Mouse (Mus musculus): ENCODE measurements around the gene Mrgpra2a.
"Not testable (repeated sequence)": the region's sequence is repeated elsewhere in the genome, so short reads cannot be mapped to it uniquely, and the experiment has no call there.

GRCm38 (mm10) chr7:47489438-47489837 lies 37.5 kb upstream of the Mrgpra2a start:
- not testable (repeated sequence) for TF ChIP-seq CTCF (IDR thresholded peaks at IDR 0.05; ENCODE audit: extremely low read depth, insufficient read depth, insufficient read length, insufficient replicate concordance); POLR2A (IDR thresholded peaks at IDR 0.05; ENCODE audit: low read depth, low read length)

Measured in spleen, adult 2 months (tissue).